ENCODE assay signal across 8 mouse cellular contexts in genomic region chr12:72407146-72407545, GRCm38 (mm10). TPM values are rescaled to one million over a fixed set of nuclear protein-coding genes. Genes with fewer than 3 reads are reported as not detected.
DNase-seq lines count a peak whose midpoint lies in the region; ATAC-seq and TF ChIP-seq lines count a peak whose summit lies in the region.

No protein-coding gene starts in this region.

- no peaks in the 10 kb centered on the region for H3K9me3 ChIP-seq in embryonic facial prominence, embryonic 12.5 days
- H3K9me3 ChIP-seq in midbrain, embryonic 11.5 days (ENCODE audit: control insufficient read depth, low read length) = no peaks in the 10 kb centered on the region

- H3K4me1 ChIP-seq in embryonic facial prominence, embryonic 12.5 days = peaks cover 11% of the 10 kb centered on the region
- peaks cover 13% of the 10 kb centered on the region for H3K4me1 ChIP-seq in midbrain, embryonic 11.5 days (ENCODE audit: control insufficient read depth, insufficient read depth, low read length)

- no peak overlapping the region for H3K9ac ChIP-seq in embryonic facial prominence, embryonic 12.5 days
- peak overlapping the region; percentile 67 for H3K9ac ChIP-seq in midbrain, embryonic 11.5 days (ENCODE audit: low read length)

- WGBS in embryonic facial prominence, embryonic 12.5 days = 5% methylated on average over 11 of the region's 11 CpGs
- WGBS in midbrain, embryonic 11.5 days = 6% methylated on average over 11 of the region's 11 CpGs

- DNase-seq in layer of hippocampus, adult 11-12 months (ENCODE audit: low spot score) = peak; percentile 43
- DNase-seq in layer of hippocampus, adult 9-10 months (ENCODE audit: low spot score) = no peak
- peak; percentile 52 to 53 for DNase-seq in layer of hippocampus, adult 2 months (ENCODE audit: low spot score in 2 of 2)
- peak; percentile 90 for DNase-seq in midbrain, embryonic 11.5 days (ENCODE audit: low spot score, missing footprints)
- DNase-seq in telencephalon, adult 2 months (ENCODE audit: low read depth, low spot score) = peak; percentile 45
- no peak for DNase-seq in adrenal gland, postnatal 36 days
- no peak for DNase-seq in gastrocnemius, postnatal 4 days (ENCODE audit: low spot score in 2 of 2)

- peak overlapping the region; percentile 98 for H3K4me2 ChIP-seq in embryonic facial prominence, embryonic 12.5 days (replicated peaks)
- H3K4me2 ChIP-seq in midbrain, embryonic 11.5 days = peak overlapping the region; percentile 95

- peak overlapping the region; percentile 68 for H3K4me3 ChIP-seq in embryonic facial prominence, embryonic 12.5 days
- H3K4me3 ChIP-seq in layer of hippocampus, adult 2 months = peak overlapping the region; percentile 95
- peak overlapping the region; percentile 65 for H3K4me3 ChIP-seq in midbrain, embryonic 11.5 days (ENCODE audit: low read depth, low read length)

- peaks cover 33% of the 10 kb centered on the region for H3K27me3 ChIP-seq in embryonic facial prominence, embryonic 12.5 days
- H3K27me3 ChIP-seq in midbrain, embryonic 11.5 days (ENCODE audit: control insufficient read depth, insufficient read depth, low read length) = peaks cover 17% of the 10 kb centered on the region; the same call in 1 of the 2 replicates

- no peak for ATAC-seq in embryonic facial prominence, embryonic 12.5 days (ENCODE audit: insufficient number of reproducible peaks, insufficient read depth, low FRiP score, low TSS enrichment)
- ATAC-seq in midbrain, embryonic 11.5 days (ENCODE audit: low FRiP score) = peak; percentile 59

- H3K36me3 ChIP-seq in embryonic facial prominence, embryonic 12.5 days = no peaks in the 10 kb centered on the region
- H3K36me3 ChIP-seq in midbrain, embryonic 11.5 days (ENCODE audit: control insufficient read depth, insufficient read depth, low read length) = no peaks in the 10 kb centered on the region

- no peak overlapping the region for H3K27ac ChIP-seq in embryonic facial prominence, embryonic 12.5 days
- H3K27ac ChIP-seq in layer of hippocampus, adult 2 months = peak overlapping the region; percentile 98
- H3K27ac ChIP-seq in midbrain, embryonic 11.5 days (ENCODE audit: low read depth, low read length) = peak overlapping the region; percentile 48; the same call in 1 of the 2 replicates

- no peak; the same call in 1 of the 2 replicates for TF ChIP-seq CTCF in layer of hippocampus, adult 2 months (conservative IDR thresholded peaks at IDR 0.05)

RNA-seq across cellular contexts. Expression of gene Rtn1, which starts 1.7 kb away (rescaled TPM):
- 89.3 and 111 TPM in 2 replicates for polyA plus RNA-seq in embryonic facial prominence, embryonic 12.5 days (2016; fragmentation: Nextera tagmentation; extraction: Ambion mirVana)
- 1,000 to 10,000 TPM; 1,333 to 1,442 TPM for total RNA-seq in layer of hippocampus, adult 2 months (2021)
- polyA plus RNA-seq in midbrain, embryonic 11.5 days (2014; fragmentation: Nextera tagmentation; extraction: Ambion mirVana) = 332 and 335 TPM in 2 replicates
- 10 to 100 TPM; 17.5 to 17.7 TPM for total RNA-seq in adrenal gland, postnatal 36 days (2021)
- total RNA-seq in gastrocnemius, postnatal 4 days (2021) = 1 to 10 TPM; 4.0 to 4.8 TPM

RNA-seq across cellular contexts. Expression of gene Lrrc9, which starts 34.5 kb away (rescaled TPM):
- 1.3 and 2.4 TPM in 2 replicates for polyA plus RNA-seq in embryonic facial prominence, embryonic 12.5 days (2016; fragmentation: Nextera tagmentation; extraction: Ambion mirVana)
- 1 to 10 TPM; 2.1 to 2.4 TPM for total RNA-seq in layer of hippocampus, adult 2 months (2021)
- 1.5 and 1.9 TPM in 2 replicates for polyA plus RNA-seq in midbrain, embryonic 11.5 days (2014; fragmentation: Nextera tagmentation; extraction: Ambion mirVana)
- total RNA-seq in adrenal gland, postnatal 36 days (2021) = 1 to 10 TPM; 1.1 to 6.3 TPM
- total RNA-seq in gastrocnemius, postnatal 4 days (2021) = under 1 TPM; 0.15 to 0.34 TPM

Comparison
In these comparisons a context has a peak if more than half of its experiments do, and no peak if none do; other contexts are left out.
1. DNase-seq: peak in layer of hippocampus, adult 11-12 months (single experiment), layer of hippocampus, adult 2 months (2 of 2), midbrain, embryonic 11.5 days (single experiment) and telencephalon, adult 2 months (single experiment); none in layer of hippocampus, adult 9-10 months (single experiment), adrenal gland, postnatal 36 days (0 of 2) and gastrocnemius, postnatal 4 days (0 of 2).
2. RNA of gene Rtn1, which starts 1.7 kb away (total RNA-seq): 1,333 to 1,442 TPM in layer of hippocampus, adult 2 months; 17.5 to 17.7 TPM in adrenal gland, postnatal 36 days and 4.0 to 4.8 TPM in gastrocnemius, postnatal 4 days; every median in the first group is over 10 times any median in the second.
3. Peak in every context shown above with its lines, with median percentiles within 50 percentile points of each other: H3K4me3 ChIP-seq.